ENCODE assay signal across 19 mouse cellular contexts in genomic region chr7:55912118-55912517, GRCm38 (mm10).
"Had no signal": no experiment of that assay in that cellular context is flagged by ENCODE, and none has a peak within 500 bp of the region (broad histone marks: within the 10 kb centered on the region; RNA-seq: fewer than 3 reads in every experiment).

No protein-coding gene starts in this region.

- ATAC-seq: lung, postnatal 0 days; midbrain, embryonic 13.5 days; midbrain, embryonic 16.5 days had no signal

- H3K9ac ChIP-seq: limb, embryonic 12.5 days; limb, embryonic 15.5 days; liver, embryonic 14.5 days; liver, postnatal 0 days; lung, embryonic 14.5 days; midbrain, embryonic 13.5 days; neural tube, embryonic 13.5 days had no signal

- DNase-seq: liver, postnatal 0 days; retina, postnatal 1 day; right cerebral cortex, postnatal 25 days; thymus, adult 2 months; thymus, postnatal 14 days; thymus, postnatal 4 days had no signal

- H3K27me3 ChIP-seq: limb, embryonic 12.5 days; limb, embryonic 15.5 days; megakaryocyte, embryonic 14.5 days; midbrain, embryonic 13.5 days; neural tube, embryonic 13.5 days had no signal

- H3K9me3 ChIP-seq: limb, embryonic 12.5 days; limb, embryonic 15.5 days; megakaryocyte, embryonic 14.5 days; midbrain, embryonic 10.5 days; midbrain, embryonic 13.5 days; neural tube, embryonic 13.5 days had no signal

- H3K4me2 ChIP-seq: limb, embryonic 12.5 days; limb, embryonic 15.5 days; liver, embryonic 11.5 days; lung, embryonic 14.5 days; midbrain, embryonic 13.5 days; neural tube, embryonic 13.5 days had no signal

- H3K27ac ChIP-seq: limb, embryonic 12.5 days; limb, embryonic 15.5 days; liver, embryonic 14.5 days; midbrain, embryonic 10.5 days; midbrain, embryonic 13.5 days; neural tube, embryonic 13.5 days; stomach, postnatal 0 days had no signal

- H3K4me1 ChIP-seq: limb, embryonic 12.5 days; limb, embryonic 15.5 days; midbrain, embryonic 10.5 days; midbrain, embryonic 13.5 days; neural tube, embryonic 13.5 days had no signal

- H3K4me3 ChIP-seq: limb, embryonic 12.5 days; limb, embryonic 15.5 days; megakaryocyte, embryonic 14.5 days; midbrain, embryonic 10.5 days; midbrain, embryonic 13.5 days; myocyte; neural tube, embryonic 13.5 days had no signal
